In genomic region chr9:95845711-95846110, GRCm38 (mm10) we compare ENCODE assay signal across 10 mouse cellular contexts. TPM values are rescaled to one million over a fixed set of nuclear protein-coding genes. Genes with fewer than 3 reads are reported as not detected.
DNase-seq lines count a peak whose midpoint lies in the region; ATAC-seq lines count a peak whose summit lies in the region.
"Had no signal": no experiment of that assay in that cellular context is flagged by ENCODE, and none has a peak within 500 bp of the region (broad histone marks: within the 10 kb centered on the region; RNA-seq: fewer than 3 reads in every experiment).

No protein-coding gene starts in this region.

- peak; percentile 24 for DNase-seq in cerebellum, adult 9-11 months
- DNase-seq in cerebellum, postnatal 14 days = no peak
- DNase-seq in limb, embryonic 11.5 days (ENCODE audit: low spot score) = no peak
- DNase-seq in adrenal gland, postnatal 14 days = no peak
- no peak for DNase-seq in layer of hippocampus, adult 11-12 months (ENCODE audit: low spot score)
- no peak for DNase-seq in ovary, postnatal 36 days (ENCODE audit: low spot score)

- H3K27ac ChIP-seq in forebrain, embryonic 16.5 days (ENCODE audit: low read length) = no peak overlapping the region
- H3K27ac ChIP-seq in limb, embryonic 11.5 days (replicated peaks; ENCODE audit: low read depth, low read length) = no peak overlapping the region
- no peak overlapping the region for H3K27ac ChIP-seq in midbrain, embryonic 12.5 days (replicated peaks)
- H3K27ac ChIP-seq: gastrocnemius, adult 2 months; limb, embryonic 15.5 days had no signal

- H3K9me3 ChIP-seq in forebrain, embryonic 16.5 days (ENCODE audit: control insufficient read depth, low read length) = no peaks in the 10 kb centered on the region
- no peaks in the 10 kb centered on the region for H3K9me3 ChIP-seq in limb, embryonic 11.5 days (ENCODE audit: control insufficient read depth, low read length)
- no peaks in the 10 kb centered on the region for H3K9me3 ChIP-seq in midbrain, embryonic 12.5 days
- H3K9me3 ChIP-seq: limb, embryonic 15.5 days had no signal

- H3K4me1 ChIP-seq in forebrain, embryonic 16.5 days (replicated peaks; ENCODE audit: control insufficient read depth, insufficient read depth, low read length) = peaks cover 6% of the 10 kb centered on the region
- H3K4me1 ChIP-seq in limb, embryonic 11.5 days (ENCODE audit: control insufficient read depth, insufficient read depth, low read length) = 0 out of 2 replicates have a peak, but pooled peaks cover 3% of the 10 kb centered on the region
- 0 out of 2 replicates have a peak, but pooled peaks cover 6% of the 10 kb centered on the region for H3K4me1 ChIP-seq in midbrain, embryonic 12.5 days

- H3K4me2 ChIP-seq in forebrain, embryonic 16.5 days (ENCODE audit: low read length) = peak overlapping the region; percentile 96; the same call in 1 of the 2 replicates
- peak overlapping the region; percentile 91; the same call in 1 of the 2 replicates for H3K4me2 ChIP-seq in limb, embryonic 11.5 days (ENCODE audit: low read depth, severe bottlenecking)
- peak overlapping the region; percentile 88 for H3K4me2 ChIP-seq in midbrain, embryonic 12.5 days (replicated peaks)

- 74% methylated on average over 4 of the region's 4 CpGs for WGBS in forebrain, embryonic 16.5 days
- 71% methylated on average over 4 of the region's 4 CpGs for WGBS in limb, embryonic 11.5 days
- WGBS in midbrain, embryonic 12.5 days = 74% methylated on average over 4 of the region's 4 CpGs

- no peaks in the 10 kb centered on the region for H3K36me3 ChIP-seq in forebrain, embryonic 16.5 days (ENCODE audit: control insufficient read depth, insufficient read depth)
- H3K36me3 ChIP-seq in limb, embryonic 11.5 days (ENCODE audit: control insufficient read depth, insufficient read depth, low read length) = no peaks in the 10 kb centered on the region
- H3K36me3 ChIP-seq in midbrain, embryonic 12.5 days = no peaks in the 10 kb centered on the region
- H3K36me3 ChIP-seq: limb, embryonic 15.5 days had no signal

- peaks cover 10% of the 10 kb centered on the region; the same call in 1 of the 2 replicates for H3K27me3 ChIP-seq in forebrain, embryonic 16.5 days (replicated peaks; ENCODE audit: control insufficient read depth, insufficient read depth, low read length)
- H3K27me3 ChIP-seq in limb, embryonic 11.5 days (ENCODE audit: control insufficient read depth, insufficient read depth, low read length) = no peaks in the 10 kb centered on the region
- peaks cover 33% of the 10 kb centered on the region for H3K27me3 ChIP-seq in midbrain, embryonic 12.5 days

- ATAC-seq in forebrain, embryonic 16.5 days = no peak
- ATAC-seq in limb, embryonic 11.5 days (ENCODE audit: insufficient number of reproducible peaks, low FRiP score, low TSS enrichment, low read depth) = no peak
- ATAC-seq in midbrain, embryonic 12.5 days (ENCODE audit: low FRiP score, low read depth) = no peak

- no peak overlapping the region for H3K4me3 ChIP-seq in forebrain, embryonic 16.5 days (replicated peaks; ENCODE audit: low read length)
- peak overlapping the region; percentile 52; the same call in 1 of the 2 replicates for H3K4me3 ChIP-seq in limb, embryonic 11.5 days (ENCODE audit: low read depth, low read length)
- H3K4me3 ChIP-seq in midbrain, embryonic 12.5 days = no peak overlapping the region

- no peak overlapping the region for H3K9ac ChIP-seq in forebrain, embryonic 16.5 days (replicated peaks; ENCODE audit: low read depth, low read length)
- no peak overlapping the region for H3K9ac ChIP-seq in limb, embryonic 11.5 days (ENCODE audit: low read length)
- no peak overlapping the region for H3K9ac ChIP-seq in midbrain, embryonic 12.5 days (replicated peaks)

RNA-seq across cellular contexts. Expression of gene Pls1, which starts 0.6 kb away (rescaled TPM):
- 2.7 and 4.1 TPM in 2 replicates for polyA plus RNA-seq in forebrain, embryonic 16.5 days (2015; fragmentation: Nextera tagmentation; extraction: Ambion mirVana)
- polyA plus RNA-seq in limb, embryonic 11.5 days (2014; fragmentation: Nextera tagmentation; extraction: Ambion mirVana) = 4.3 and 4.4 TPM in 2 replicates
- polyA plus RNA-seq in midbrain, embryonic 12.5 days (2016; fragmentation: Nextera tagmentation; extraction: Ambion mirVana) = 3.2 and 3.8 TPM in 2 replicates
- 4.1 and 6.1 TPM in 2 replicates for total RNA-seq in adrenal gland, postnatal 14 days (2021)

RNA-seq across cellular contexts. Expression of gene Atr, which starts 11.7 kb away (rescaled TPM):
- polyA plus RNA-seq in forebrain, embryonic 16.5 days (2015; fragmentation: Nextera tagmentation; extraction: Ambion mirVana) = 14.5 and 16.4 TPM in 2 replicates
- 20.7 and 26.2 TPM in 2 replicates for polyA plus RNA-seq in limb, embryonic 11.5 days (2014; fragmentation: Nextera tagmentation; extraction: Ambion mirVana)
- 23.8 and 25.3 TPM in 2 replicates for polyA plus RNA-seq in midbrain, embryonic 12.5 days (2016; fragmentation: Nextera tagmentation; extraction: Ambion mirVana)
- 13.6 and 17.5 TPM in 2 replicates for total RNA-seq in adrenal gland, postnatal 14 days (2021)
